Mouse (Mus musculus) heart, adult 11 months (tissue): ENCODE results near the gene Arhgef15.
A peak's percentile ranks its signal among the peaks of the same experiment; 100 is the strongest.
"Not testable (repeated sequence)": the region's sequence is repeated elsewhere in the genome, so short reads cannot be mapped to it uniquely, and the experiment has no call there.

ENCODE experiments used
- DNase-seq: peaks from one replicate; pipeline ENCODE4 v3.0.0; 2022

Arhgef15 gene

GRCm38 (mm10) chr11:68965050-68965449 is 7.8 kb upstream of the Arhgef15 start:
- no peak for DNase-seq

- no peak for DNase-seq
Observed at GRCm38 (mm10) chr11:68963405-68963804, 6.1 kb upstream of the Arhgef15 start.

GRCm38 (mm10) chr11:68962159-68962558 is 4.9 kb upstream of the Arhgef15 start:
- DNase-seq, result peak; percentile 95

GRCm38 (mm10) chr11:68961596-68961995 is 4.3 kb upstream of the Arhgef15 start:
- DNase-seq, result no peak

GRCm38 (mm10) chr11:68957971-68958370 is 691 bp upstream of the Arhgef15 start:
- no peak for DNase-seq

- peak; percentile 98 for DNase-seq
Observed at GRCm38 (mm10) chr11:68956697-68957096, 583 bp downstream of the Arhgef15 start.

- DNase-seq, result peak; percentile 98
Observed at GRCm38 (mm10) chr11:68956107-68956506, 1.2 kb downstream of the Arhgef15 start.

- DNase-seq, result peak; percentile 87
Observed at GRCm38 (mm10) chr11:68955473-68955872, 1.8 kb downstream of the Arhgef15 start.

- DNase-seq, result peak; percentile 93
Observed at GRCm38 (mm10) chr11:68954408-68954807, 2.9 kb downstream of the Arhgef15 start.

GRCm38 (mm10) chr11:68953903-68954302 is 3.4 kb downstream of the Arhgef15 start:
- DNase-seq, result no peak

- DNase-seq, result no peak
Observed at GRCm38 (mm10) chr11:68947542-68947993, 9.7 kb downstream of the Arhgef15 start.

- DNase-seq, result no peak
Observed at GRCm38 (mm10) chr11:68946806-68947440, 10.4 kb downstream of the Arhgef15 start.

- no peak for DNase-seq
Observed at GRCm38 (mm10) chr11:68946001-68946400, 11.3 kb downstream of the Arhgef15 start.

- no peak for DNase-seq
Observed at GRCm38 (mm10) chr11:68945245-68945644, 12.0 kb downstream of the Arhgef15 start.

- no peak for DNase-seq
Observed at GRCm38 (mm10) chr11:68942731-68943130, 14.5 kb downstream of the Arhgef15 start.

- DNase-seq, result no peak
Observed at GRCm38 (mm10) chr11:68940516-68940915, 16.8 kb downstream of the Arhgef15 start.

- peak; percentile 99 for DNase-seq
Observed at GRCm38 (mm10) chr11:68939451-68940304, 17.6 kb downstream of the Arhgef15 start.

GRCm38 (mm10) chr11:68936951-68937350 is 20.3 kb downstream of the Arhgef15 start:
- DNase-seq, result not testable (repeated sequence)

- no peak for DNase-seq
Observed at GRCm38 (mm10) chr11:68933885-68934507, 23.3 kb downstream of the Arhgef15 start.

- DNase-seq, result no peak
Observed at GRCm38 (mm10) chr11:68929947-68930346, 27.3 kb downstream of the Arhgef15 start.

- no peak for DNase-seq
Observed at GRCm38 (mm10) chr11:68926981-68927380, 30.3 kb downstream of the Arhgef15 start, which contains the start of gene Odf4. Odf4 (minus strand) TSS chr11:68927081.

- DNase-seq, result no peak
Observed at GRCm38 (mm10) chr11:68924749-68925148, 32.5 kb downstream of the Arhgef15 start.

GRCm38 (mm10) chr11:68923191-68923590 is 34.1 kb downstream of the Arhgef15 start:
- no peak for DNase-seq

- no peak for DNase-seq
Observed at GRCm38 (mm10) chr11:68914566-68914965, 42.7 kb downstream of the Arhgef15 start.
